Comparison of ENCODE assay signal across 30 mouse cellular contexts in the genomic region with DNA sequence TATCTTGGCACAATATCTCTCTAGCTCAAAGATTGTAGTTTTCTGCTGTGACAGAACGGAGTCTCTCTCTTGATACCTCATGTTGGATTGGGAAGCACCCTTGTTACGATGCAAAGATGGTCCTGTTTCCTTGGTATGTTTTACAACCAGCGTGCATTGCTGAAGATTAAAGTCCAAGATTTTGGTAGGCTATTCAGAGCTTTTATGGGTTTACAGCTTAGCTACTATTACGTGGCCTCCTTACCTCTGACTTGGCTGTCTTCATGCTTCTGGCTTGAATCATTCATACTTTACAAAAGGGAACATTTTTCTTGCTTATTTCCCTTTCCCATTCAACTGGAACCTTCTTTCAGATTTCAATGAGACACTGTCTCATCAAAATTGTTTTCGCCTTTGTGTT. TPM values are rescaled to one million over a fixed set of nuclear protein-coding genes. Genes with fewer than 3 reads are reported as not detected.
"Had no signal": no experiment of that assay in that cellular context is flagged by ENCODE, and none has a peak within 500 bp of the region (broad histone marks: within the 10 kb centered on the region; RNA-seq: fewer than 3 reads in every experiment).

No protein-coding gene starts in this region.

- H3K27me3 ChIP-seq: kidney, embryonic 15.5 days; liver, embryonic 13.5 days; neural tube, embryonic 12.5 days; neural tube, embryonic 15.5 days had no signal

- H3K27ac ChIP-seq: kidney, embryonic 15.5 days; liver, embryonic 13.5 days; neural tube, embryonic 12.5 days; neural tube, embryonic 15.5 days; stomach, postnatal 0 days had no signal

- H3K36me3 ChIP-seq: kidney, embryonic 15.5 days; liver, embryonic 13.5 days; neural tube, embryonic 12.5 days; neural tube, embryonic 15.5 days had no signal

- H3K4me1 ChIP-seq: kidney, embryonic 15.5 days; liver, embryonic 13.5 days; neural tube, embryonic 12.5 days; neural tube, embryonic 15.5 days had no signal

- DNase-seq: kidney, adult 2 months; kidney, postnatal 10 days; kidney, postnatal 36 days; liver, embryonic 13.5 days; lung, adult 2 months; lung, postnatal 14 days; lung, postnatal 4 days; midbrain, embryonic 14.5 days; right cerebral cortex, adult 18-20 months; right cerebral cortex, postnatal 14 days; right cerebral cortex, postnatal 4 days; thymus, postnatal 25 days had no signal

- H3K4me3 ChIP-seq: kidney, embryonic 15.5 days; liver, embryonic 13.5 days; neural tube, embryonic 12.5 days; neural tube, embryonic 15.5 days had no signal

- H3K9me3 ChIP-seq: kidney, embryonic 15.5 days; liver, embryonic 13.5 days; neural tube, embryonic 12.5 days; neural tube, embryonic 15.5 days had no signal

- H3K9ac ChIP-seq: kidney, embryonic 15.5 days; liver, embryonic 13.5 days; neural tube, embryonic 12.5 days; neural tube, embryonic 15.5 days had no signal

- H3K4me2 ChIP-seq: kidney, embryonic 15.5 days; liver, embryonic 13.5 days; midbrain, embryonic 11.5 days; neural tube, embryonic 12.5 days; neural tube, embryonic 15.5 days had no signal

RNA-seq across cellular contexts. Expression of a gene that starts 18.2 kb away (rescaled TPM):
- total RNA-seq: layer of hippocampus, adult 18-20 months; layer of hippocampus, postnatal 14 days; left cerebral cortex, adult 18-20 months; left cerebral cortex, postnatal 36 days; liver, adult 2 months; megakaryocyte progenitor cell, adult 5-6 weeks; megakaryocyte-erythroid progenitor cell, adult 5-6 weeks; midbrain, postnatal 0 days had no signal
- polyA plus RNA-seq: kidney, adult 2 months; kidney, embryonic 15.5 days; limb, embryonic 11.5 days; limb, embryonic 14.5 days; liver, adult 2 months; liver, embryonic 13.5 days; liver, embryonic 16.5 days; lung, adult 2 months; lung, embryonic 16.5 days; midbrain, embryonic 11.5 days; midbrain, embryonic 14.5 days; neural tube, embryonic 12.5 days; neural tube, embryonic 15.5 days; stomach, embryonic 14.5 days had no signal

RNA-seq across cellular contexts. Expression of a gene that starts 39.5 kb away (rescaled TPM):
- total RNA-seq: layer of hippocampus, postnatal 14 days; left cerebral cortex, adult 18-20 months; left cerebral cortex, postnatal 36 days; liver, adult 2 months; megakaryocyte progenitor cell, adult 5-6 weeks; megakaryocyte-erythroid progenitor cell, adult 5-6 weeks; midbrain, postnatal 0 days had no signal
- polyA plus RNA-seq: liver, embryonic 13.5 days; lung, embryonic 16.5 days; midbrain, embryonic 11.5 days; midbrain, embryonic 14.5 days; midbrain, postnatal 0 days; neural tube, embryonic 12.5 days; neural tube, embryonic 15.5 days had no signal
